Mouse (Mus musculus): Measurements from ENCODE around the gene Orc1.

Gene Orc1

DNA sequence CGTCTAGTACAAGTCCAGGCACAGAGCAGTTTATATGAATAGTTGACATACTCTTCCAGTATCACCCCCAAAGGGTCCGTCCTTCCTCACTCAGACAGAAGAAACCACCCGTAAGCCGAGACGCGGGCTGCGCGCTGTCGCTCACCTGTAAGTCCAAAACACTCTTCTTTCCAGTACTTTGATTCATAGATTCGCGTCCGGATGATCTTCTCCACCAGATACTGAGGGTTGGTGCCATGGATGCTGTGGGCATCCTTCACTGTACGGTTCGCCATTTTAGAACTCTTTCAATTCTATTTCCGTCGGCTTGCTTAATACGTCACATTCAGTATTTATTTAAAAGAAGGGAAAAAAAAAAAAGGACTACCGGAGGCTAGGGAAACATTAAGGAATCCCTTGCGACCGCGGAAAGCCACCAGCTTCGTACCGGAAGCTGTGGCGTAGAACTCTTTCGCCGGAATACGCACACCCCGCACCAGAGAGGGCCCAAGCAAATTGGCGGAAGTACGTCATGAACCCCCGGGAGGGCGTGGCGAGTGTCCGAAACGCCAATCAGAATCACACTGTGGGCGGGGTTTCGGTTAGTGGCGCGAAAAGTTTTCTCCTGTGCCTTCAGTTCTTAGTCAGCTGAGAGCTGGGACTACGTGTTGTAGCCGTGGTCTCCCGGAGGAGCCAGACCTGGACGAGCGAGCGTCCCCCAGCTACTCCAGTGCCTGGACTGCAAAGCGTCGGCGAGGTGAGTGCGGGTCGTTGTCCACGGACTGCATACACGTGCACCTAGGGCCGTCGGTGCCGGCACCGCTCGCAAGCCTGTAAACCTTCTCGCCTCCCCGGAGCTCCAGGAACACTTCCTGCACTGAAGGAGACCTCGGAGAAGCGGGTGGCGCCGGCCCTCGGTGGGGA is at the start of gene Orc1, which contains the start of gene Prpf38a:
TSS of gene Orc1 (plus strand) at position 584 of the 903 bp plus-strand sequence.
TSS of gene Prpf38a (minus strand) at position 497 of the 903 bp plus-strand sequence.
- in situ Hi-C loops (cut with MboI; ENCODE audit: unreplicated experiment in 2 of 2), result no loop called here

DNA sequence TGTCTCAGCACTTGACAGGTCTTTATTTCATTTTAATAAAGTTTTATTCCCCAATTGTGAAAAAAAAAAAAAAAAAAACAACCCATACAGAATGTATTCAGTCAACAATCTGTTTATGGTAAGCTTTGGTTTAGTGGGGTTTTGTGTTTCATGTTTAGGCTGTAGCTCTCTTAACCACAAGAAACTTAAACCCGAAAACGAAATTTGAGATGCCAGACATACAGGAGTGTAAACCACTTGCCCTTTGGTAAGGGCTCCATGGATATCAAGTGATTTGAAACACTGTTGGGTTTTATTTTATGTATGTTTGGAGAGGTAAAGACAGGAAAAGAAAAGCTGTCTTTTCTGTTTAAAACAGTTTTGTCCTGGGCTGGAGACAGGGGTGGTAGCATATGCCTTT is 39.5 kb upstream of the Orc1 start:
- in situ Hi-C loops (cut with MboI; ENCODE audit: unreplicated experiment in 2 of 2), result no loop called here

DNA sequence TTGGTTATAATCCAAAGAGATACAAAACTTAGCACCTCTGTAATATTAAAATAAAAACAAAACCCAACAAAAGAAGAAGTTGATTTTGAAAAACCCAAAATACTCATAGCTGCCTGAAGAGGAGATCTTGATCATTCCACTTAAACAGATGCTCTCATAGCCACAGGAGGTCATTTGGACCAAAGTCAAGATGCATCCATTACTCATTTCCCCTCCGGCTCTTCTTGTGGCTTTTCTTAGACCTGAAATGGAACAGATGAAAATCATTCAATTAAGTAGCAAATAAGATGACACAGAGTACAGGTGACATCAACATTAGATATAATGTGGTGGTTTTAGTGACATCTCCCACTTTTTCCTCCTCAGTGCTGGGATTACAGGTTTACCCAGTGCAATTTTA is 14.2 kb upstream of the Orc1 start:
- in situ Hi-C loops (cut with MboI; ENCODE audit: unreplicated experiment in 2 of 2), result no loop called here

DNA sequence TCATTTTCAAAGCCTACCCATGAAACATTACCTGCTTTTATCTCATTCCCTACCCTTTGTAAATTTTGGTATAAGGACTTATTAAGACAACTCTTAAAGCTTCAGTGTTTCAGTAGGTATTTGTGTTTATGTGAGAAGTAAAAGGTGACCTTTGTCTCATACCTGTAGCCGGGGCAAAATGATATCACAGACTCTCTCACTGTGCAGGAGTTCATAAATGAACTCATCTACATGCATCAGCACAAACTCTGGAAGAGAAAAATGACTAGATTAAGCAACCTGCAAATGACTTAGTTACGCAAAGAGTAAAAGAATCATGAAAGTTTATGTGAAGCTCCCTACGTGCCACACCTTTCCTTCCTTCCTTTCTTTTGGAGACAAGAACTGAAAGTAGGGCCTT is 6.6 kb upstream of the Orc1 start:
- in situ Hi-C loops (cut with MboI; ENCODE audit: unreplicated experiment in 2 of 2), result no loop called here

DNA sequence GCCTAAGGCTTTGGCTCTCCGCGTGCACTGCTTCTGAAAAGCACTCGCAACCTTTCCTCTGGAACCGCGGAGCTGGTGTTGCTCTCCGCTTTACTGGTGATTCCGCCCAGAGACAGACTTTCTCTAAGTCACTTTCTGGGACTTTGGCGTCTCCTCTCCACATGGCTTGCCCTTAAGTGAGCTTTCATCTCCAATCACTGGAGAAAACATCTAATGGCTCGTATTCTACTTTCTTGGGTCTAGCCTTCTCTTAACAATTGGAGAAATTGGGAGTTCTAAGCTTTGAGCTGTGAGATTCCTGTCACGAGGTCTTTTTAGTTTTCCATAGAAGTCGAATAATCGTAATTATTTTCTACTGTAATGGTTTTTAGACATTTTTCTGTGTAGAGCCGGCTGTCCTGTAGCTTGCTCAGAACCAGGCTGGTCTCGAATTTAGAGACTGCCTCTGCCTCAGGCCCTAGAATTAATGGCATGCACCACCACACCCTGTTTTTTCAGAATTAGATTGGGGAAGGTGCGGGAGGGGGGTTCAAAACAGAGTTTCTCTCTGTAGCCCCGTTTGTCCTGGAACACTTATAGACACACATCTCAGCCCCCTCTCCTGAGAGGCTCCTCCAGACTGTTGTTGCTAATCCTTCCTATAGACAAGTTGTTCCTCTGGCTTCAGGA is 654 bp downstream of the Orc1 start:
- in situ Hi-C loops (cut with MboI; ENCODE audit: unreplicated experiment in 2 of 2), result no loop called here

DNA sequence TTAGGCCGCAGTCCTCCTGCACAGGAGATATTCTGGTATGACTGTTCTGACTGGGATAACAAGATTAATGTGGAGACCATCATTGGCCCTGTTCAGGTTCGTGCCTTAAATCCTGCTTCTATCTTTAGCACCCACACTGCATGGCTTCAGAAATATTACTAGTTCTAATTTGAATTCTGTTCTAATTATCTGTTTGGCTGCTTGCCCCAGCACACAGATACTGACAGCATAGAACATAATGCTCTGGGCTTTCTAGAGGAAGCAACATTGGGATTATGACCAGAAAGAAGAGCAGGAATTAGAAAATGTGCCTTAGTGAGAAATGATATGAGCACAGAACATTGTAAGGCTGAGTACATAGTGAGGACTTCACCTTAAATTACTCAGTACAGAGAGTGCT is 14.2 kb downstream of the Orc1 start:
- in situ Hi-C loops (cut with MboI; ENCODE audit: unreplicated experiment in 2 of 2), result no loop called here

DNA sequence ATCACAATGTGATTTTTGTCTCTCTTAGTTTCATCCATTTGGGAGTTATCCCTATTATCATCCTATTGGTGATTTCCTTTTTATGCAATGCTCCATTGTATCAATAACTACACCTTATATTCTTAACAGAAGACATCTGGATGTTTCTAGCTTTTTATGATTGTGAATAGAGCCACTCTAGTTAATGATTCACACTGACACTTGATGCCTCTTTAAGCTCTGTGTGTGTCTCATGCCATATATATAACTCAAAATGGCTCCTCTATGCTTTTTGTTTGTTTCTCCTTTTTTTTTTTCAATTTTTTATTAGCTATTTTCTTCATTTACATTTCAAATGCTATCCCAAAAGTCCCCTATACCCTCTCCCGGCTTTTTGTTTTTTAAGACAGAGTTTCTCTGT is 16.6 kb downstream of the Orc1 start:
- in situ Hi-C loops (cut with MboI; ENCODE audit: unreplicated experiment in 2 of 2), result no loop called here

DNA sequence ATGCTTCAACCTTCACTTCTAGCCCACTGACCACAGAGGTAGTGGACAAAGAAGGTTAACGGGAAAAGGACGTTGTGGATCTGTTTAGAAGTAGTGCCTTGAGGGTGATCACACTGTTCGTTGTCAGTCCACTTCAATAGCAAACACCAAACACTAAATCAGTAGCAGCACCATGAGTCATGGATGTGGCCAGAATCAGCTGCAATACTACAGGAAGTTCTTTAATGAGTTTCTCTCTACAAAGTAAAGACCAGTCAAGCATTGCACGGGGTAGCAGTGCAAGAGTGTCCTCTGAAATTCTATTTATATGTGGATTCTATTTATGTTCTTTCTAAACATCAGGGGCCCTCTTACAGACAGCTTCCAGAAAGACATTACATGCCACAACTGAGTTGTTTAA is 19.1 kb downstream of the Orc1 start:
- in situ Hi-C loops (cut with MboI; ENCODE audit: unreplicated experiment in 2 of 2), result no loop called here

DNA sequence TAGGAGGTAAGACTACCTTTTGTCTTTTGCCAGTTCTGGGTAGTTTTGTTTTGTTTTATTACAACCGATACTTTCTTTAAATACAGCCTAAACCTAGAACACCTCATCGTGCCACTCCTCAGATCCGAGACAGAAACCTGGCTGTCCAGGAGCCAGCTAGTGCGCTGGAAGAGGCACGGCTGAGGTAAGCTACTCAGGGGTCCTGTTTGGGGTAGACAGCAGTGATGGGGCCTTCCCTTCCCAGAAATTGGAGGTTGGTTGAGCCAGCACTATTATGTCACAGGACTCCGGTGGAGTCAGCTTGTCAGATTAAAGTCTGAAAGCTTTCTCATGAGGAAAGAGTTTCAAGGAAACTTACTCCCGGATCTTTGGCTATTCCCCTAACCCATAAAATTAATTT is 22.6 kb downstream of the Orc1 start:
- in situ Hi-C loops (cut with MboI; ENCODE audit: unreplicated experiment in 2 of 2), result no loop called here

DNA sequence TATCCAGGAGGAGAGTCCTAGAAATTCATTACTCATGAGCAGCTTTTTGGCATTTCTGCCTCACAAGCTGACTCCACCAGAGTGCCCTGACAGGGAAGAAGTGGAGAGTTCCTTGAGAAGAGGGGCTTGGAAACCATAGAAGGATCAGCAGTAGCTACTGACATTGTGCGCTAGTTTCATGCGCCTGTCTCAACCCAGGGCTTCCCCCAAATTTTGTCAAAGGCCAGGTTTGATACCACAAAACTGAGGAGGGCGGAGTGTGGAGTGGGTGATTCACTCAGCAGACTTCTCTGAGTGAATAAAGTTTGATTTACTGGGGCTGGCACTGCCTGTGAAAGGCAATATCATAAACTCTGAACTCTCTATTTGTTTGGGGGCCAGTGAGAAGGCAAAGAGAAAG is 29.4 kb downstream of the Orc1 start:
- in situ Hi-C loops (cut with MboI; ENCODE audit: unreplicated experiment in 2 of 2), result no loop called here

DNA sequence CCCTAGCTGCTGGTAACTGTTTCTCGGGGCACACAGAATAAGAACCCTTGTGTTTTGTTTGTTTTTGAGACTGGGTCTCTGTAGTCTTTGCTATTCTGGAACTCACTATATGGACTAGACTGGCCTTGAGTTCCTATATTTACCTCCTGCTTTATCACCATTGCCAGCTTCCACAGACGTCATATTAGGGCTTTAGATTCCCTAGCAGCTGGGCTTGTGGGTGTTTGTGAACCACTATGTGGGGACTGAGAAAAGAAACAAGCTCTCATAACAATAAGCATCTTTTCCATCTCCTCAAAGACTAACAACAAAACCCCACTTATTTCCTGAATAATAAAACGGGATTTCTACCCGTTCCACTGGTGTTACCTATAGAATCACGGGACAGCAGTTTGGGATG is 31.7 kb downstream of the Orc1 start:
- in situ Hi-C loops (cut with MboI; ENCODE audit: unreplicated experiment in 2 of 2), result no loop called here

DNA sequence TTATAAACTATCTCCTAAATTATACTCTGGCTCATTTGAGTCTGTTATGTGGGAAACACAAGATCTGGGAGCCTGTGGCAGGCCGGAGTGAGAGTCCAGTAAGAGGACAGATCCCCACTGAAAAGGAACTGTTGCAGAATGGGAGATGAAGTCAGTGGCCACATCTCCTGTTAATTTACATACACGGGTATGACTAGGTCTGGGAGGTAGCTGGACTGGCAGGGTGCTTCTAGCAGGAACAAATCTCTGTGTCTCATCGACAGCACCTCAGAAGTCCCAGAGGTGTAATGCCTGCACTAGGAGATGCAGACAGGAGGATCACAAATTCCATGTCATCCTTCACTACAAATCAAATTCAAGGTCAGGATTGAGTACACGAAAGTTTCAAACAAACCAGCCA is 39.4 kb downstream of the Orc1 start:
- in situ Hi-C loops (cut with MboI; ENCODE audit: unreplicated experiment in 2 of 2), result no loop called here

DNA sequence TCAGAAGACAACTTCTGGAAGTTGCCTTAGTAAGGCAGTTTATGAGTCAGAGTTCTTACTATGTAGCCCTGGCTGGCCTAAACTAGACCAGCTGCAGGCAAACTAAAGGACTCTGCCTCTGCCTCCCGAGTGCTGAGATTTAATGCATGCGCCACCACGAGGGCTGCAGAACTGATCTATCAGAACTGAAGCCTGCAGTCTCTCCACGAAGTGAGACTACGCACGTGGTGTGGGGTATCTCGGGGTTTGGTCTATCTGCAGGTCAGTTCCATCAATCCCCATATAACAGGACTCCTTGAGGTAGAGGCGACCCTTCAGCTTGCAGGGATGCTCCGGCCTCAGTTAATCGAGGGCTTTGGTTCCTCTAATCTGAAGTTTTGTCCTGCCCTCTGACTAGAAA is 39.9 kb downstream of the Orc1 start:
- in situ Hi-C loops (cut with MboI; ENCODE audit: unreplicated experiment in 2 of 2), result no loop called here

DNA sequence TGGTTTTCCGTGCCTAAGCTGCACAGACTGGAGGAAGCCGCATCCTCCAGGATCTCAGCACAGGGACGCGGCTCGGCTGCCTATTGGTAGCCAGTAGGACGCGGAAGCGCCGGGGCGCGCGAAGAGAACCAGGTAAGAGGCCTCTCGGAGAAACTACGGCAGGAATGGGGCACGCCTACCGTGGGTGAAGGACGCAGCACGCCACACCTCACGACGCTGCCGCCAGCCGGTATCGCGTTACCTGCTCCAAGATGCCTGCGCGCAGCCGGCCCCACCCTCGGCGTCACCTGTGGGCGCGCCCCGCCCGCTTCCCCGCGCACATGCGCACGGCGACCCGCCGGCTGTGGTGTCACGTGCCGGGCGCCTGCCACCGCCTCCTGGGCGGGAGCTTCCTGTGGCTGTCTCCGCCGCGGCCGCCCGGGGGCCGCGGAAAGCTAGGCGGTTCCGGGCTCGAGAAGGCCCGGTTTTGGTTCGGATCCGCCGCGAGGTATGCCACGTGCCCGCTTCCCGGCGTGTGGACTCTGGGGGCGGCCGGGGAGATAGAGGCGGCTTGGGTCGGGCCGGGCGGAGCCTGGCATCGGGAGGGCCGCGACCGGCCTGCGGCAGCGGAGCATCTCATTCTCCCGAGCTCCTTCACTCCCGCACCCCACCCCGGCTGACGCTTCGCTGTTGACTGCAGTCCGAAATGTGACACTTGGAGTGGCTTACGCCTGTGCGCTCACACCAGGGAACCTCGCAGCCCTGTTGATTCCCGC is 40.5 kb downstream of the Orc1 start, which contains the start of gene Cc2d1b:
TSS of gene Cc2d1b (plus strand) at position 354 of the 755 bp plus-strand sequence.
- in situ Hi-C loops (cut with MboI; ENCODE audit: unreplicated experiment in 2 of 2), result loop anchor here in 1 of 2 experiments (10.0 kb wide), 1 partner anchor 695 kb away; the partner anchor contains the start of gene Cpt2

DNA sequence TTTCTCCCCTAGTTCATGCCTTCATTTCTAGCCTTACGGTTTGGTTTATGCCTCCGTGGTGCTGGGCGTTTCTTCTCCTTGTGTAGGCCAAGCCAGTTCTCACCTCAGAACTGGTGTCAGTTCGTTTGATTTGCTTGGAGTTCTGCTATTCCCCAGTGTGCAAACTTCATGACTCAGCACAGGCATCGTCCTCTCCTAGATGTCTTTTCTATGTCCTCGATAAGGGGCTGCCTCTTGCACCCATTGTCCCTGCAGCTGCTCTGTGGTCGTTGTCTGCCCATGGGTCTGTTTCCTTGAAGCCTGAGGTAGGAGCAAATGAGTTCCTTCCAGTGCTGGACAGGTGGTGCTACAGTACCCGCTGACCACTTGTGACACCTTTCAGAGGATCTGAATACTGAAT is 41.3 kb downstream of the Orc1 start:
- in situ Hi-C loops (cut with MboI; ENCODE audit: unreplicated experiment in 2 of 2), result loop anchor here in 1 of 2 experiments (10.0 kb wide), 1 partner anchor 696 kb away; the partner anchor contains the start of gene Cpt2

DNA sequence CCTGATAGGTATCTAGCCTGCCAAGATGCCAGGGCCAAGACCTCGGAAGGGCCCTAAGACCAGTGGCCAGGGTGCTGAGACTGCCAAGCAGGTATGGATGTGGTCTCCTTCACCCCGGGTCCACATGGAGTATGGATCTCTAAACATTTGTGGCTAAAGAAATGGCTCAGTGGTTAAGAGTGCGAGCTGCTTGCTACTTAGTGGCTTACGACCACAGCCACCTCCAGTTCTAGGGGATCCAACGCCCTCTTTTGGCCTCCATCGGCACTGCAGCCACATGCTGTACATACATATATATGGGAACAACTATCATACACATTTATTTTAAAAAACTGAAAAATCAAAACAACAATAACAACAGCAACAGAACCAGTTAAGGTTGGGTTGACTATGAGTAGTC is 42.3 kb downstream of the Orc1 start:
- in situ Hi-C loops (cut with MboI; ENCODE audit: unreplicated experiment in 2 of 2), result loop anchor here in 1 of 2 experiments (10.0 kb wide), 1 partner anchor 697 kb away; the partner anchor contains the start of gene Cpt2

DNA sequence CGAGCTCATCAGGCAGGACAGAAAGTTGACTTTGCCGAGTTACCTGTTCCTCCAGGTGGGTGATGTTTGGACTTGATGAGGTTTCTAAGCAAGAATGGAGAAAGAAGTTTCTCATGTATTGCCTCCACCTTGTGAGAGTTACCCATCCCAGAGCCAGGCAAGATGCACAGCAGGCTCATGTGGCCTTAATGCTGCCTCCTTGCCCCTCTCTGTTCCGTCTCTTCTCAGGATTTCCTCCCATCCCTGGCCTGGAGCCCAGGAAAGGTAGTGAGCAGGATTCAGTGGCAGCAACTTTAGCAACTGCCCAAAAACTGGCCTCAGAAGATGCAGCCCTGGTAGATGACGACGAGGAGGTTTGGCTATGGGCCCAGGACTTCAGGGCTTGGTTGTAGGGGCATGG is 47.8 kb downstream of the Orc1 start:
- in situ Hi-C loops (cut with MboI; ENCODE audit: unreplicated experiment in 2 of 2), result loop anchor here in 1 of 2 experiments (10.0 kb wide), 1 partner anchor 702 kb away; the partner anchor contains the start of gene Cpt2

DNA sequence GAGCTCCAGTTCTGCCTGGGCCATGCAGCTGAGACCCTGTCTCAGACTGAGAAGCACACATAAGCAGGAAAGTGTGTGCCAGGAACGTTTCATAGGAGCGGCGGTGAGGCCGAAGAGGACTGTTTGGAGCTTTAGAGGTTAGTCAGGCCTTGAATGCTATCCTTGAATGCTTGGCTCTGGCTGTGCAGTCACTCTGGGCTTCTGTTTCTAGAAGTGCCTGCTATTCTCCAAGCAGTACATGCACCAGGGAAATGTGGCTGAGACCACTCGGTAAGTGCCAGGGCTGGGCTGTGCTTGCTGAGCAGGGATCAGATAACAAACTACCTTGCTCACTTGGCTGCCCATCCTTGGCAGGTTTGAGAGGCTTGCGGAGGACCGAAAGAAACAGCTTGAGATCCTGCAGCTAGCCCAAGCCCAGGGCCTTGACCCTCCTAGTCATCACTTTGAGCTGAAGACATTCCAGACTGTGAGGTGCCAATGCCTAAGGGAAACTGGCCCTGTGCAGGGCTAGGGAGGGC is 50.2 kb downstream of the Orc1 start:
- in situ Hi-C loops (cut with MboI; ENCODE audit: unreplicated experiment in 2 of 2), result loop anchor here in 1 of 2 experiments (10.0 kb wide), 1 partner anchor 705 kb away; the partner anchor contains the start of gene Cpt2

DNA sequence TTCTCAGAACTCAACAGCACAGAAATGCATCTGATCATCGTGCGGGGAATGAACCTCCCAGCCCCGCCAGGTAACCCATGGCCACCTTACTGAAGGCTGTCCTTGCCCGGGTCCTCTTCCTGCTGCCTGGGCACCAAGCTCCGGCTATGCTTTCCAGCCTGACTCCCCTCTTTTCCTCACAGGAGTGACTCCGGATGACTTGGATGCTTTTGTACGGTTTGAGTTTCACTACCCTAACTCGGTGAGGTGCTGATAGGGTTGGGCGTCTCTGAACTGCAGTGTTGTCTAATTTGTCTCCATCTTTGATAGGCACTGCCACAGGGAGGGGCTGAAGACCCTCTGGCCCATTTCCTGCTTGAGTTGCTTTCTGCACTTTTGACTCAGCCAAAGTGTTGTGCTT is 50.9 kb downstream of the Orc1 start:
- in situ Hi-C loops (cut with MboI; ENCODE audit: unreplicated experiment in 2 of 2), result loop anchor here in 1 of 2 experiments (5.0 kb wide), 1 partner anchor 293 kb away; no protein-coding TSS in a partner anchor

DNA sequence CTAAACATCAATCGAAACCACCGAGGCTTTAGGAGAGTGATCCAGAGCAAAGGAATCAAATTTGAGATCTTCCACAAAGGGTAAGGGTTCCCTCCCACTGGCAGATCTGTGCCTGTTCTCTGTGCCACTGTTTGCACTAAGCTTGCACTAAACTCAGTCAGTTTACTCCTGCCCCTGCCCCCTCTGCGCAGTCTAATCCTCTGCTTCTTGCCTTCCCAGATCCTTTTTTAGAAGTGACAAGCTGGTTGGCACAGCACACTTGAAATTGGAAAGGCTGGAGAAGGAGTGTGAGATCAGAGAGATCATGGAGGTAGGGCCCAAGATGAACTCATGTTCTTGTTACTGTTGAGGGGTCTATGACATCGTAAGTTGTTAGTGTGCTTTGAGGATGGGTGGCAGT is 52.4 kb downstream of the Orc1 start:
- in situ Hi-C loops (cut with MboI; ENCODE audit: unreplicated experiment in 2 of 2), result loop anchor here in 1 of 2 experiments (5.0 kb wide), 1 partner anchor 294 kb away; no protein-coding TSS in a partner anchor
